Mouse (Mus musculus) cerebellum, adult 2 months (tissue): ENCODE data around the gene Gal. TPM values are rescaled to one million over a fixed set of nuclear protein-coding genes. Genes with fewer than 3 reads are reported as not detected.

Experiments
- DNase-seq, 2 experiments: peaks; one replicate each; pipeline ENCODE4 v3.0.0; 2021
- H3K27ac ChIP-seq: fragments of 200-500 bp; 2 replicates; pipeline ENCODE4 v1.5.1; 2012; ENCODE audit warnings: low read length, control low read depth, inconsistent platforms; ENCODE audit not compliant: insufficient read depth
- H3K27me3 ChIP-seq: fragments of 200-500 bp; 2 replicates; pipeline ENCODE4 v1.6.1; 2012; ENCODE audit warnings: inconsistent platforms, mild to moderate bottlenecking, low read length, moderate library complexity; ENCODE audit not compliant: control insufficient read depth, insufficient read depth
- H3K4me1 ChIP-seq: fragments of 200-500 bp; 2 replicates; pipeline ENCODE4 v1.6.1; 2011; ENCODE audit warnings: low read length; ENCODE audit not compliant: control insufficient read depth, insufficient read depth
- H3K4me3 ChIP-seq: fragments of 200-500 bp; replicated peaks from 2 replicates; pipeline ENCODE3; 2011; ENCODE audit warnings: mild to moderate bottlenecking, low read depth, low read length, control low read depth; ENCODE audit not compliant: insufficient read depth
- CTCF ChIP-seq: fragments of 200-500 bp; IDR thresholded peaks from 2 replicates; pipeline ENCODE4 v1.5.1; 2011; ENCODE audit warnings: low read depth, mild to moderate bottlenecking, control low read depth, low read length, moderate library complexity, borderline replicate concordance; ENCODE audit not compliant: insufficient read depth
- POLR2A ChIP-seq: fragments of 200-500 bp; IDR thresholded peaks from 2 replicates; pipeline ENCODE4 v1.6.1; 2011; ENCODE audit warnings: low read length, control low read depth, borderline replicate concordance; ENCODE audit not compliant: insufficient read depth
- WGBS: fragments of 180-500 bp; shearing (Covaris S2); methylation state at CpG from one replicate; pipeline ENCODE4 v1.1.7; 2018; 5-methylcytosine and 5-hydroxymethylcytosine counted together
- polyA plus RNA-seq: library from polyadenylated mRNA; depleted of rRNA; stranded (reverse); fragments of >200 nt; gene quantifications from 2 replicates; pipeline ENCODE4 v1.2.3, GENCODE M21; 2012

Gene Gal
- polyA plus RNA-seq, 1 experiment = 6.7 TPM

DNA sequence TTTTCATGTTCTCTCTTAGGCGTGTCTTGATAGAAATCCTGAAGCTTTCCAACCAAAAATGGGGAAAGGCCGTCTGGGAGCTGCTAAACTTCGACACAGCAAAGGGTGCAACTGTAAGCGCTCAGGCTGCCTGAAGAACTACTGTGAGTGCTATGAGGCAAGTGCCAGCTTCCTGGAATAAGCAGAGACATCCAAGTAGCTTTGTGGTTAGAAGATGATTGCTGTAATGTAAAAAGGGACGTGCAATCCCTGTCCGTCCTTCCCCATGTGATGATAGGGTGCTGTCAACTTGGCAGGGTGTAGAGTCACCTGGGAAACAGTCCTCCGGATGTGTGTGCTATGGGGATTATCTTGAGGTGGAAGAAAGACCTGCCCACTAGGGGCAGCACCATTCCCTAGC lies 10.3 kb downstream of the Gal start:
- H3K4me1 ChIP-seq = peaks cover 2% of the 10 kb centered on the region; the same call in 1 of the 2 replicates
- no peak for DNase-seq
- 86% methylated on average over 7 of the region's 7 CpGs for WGBS
- no peak overlapping the region for H3K27ac ChIP-seq
- TF ChIP-seq CTCF = no peak
- no peak for TF ChIP-seq POLR2A
- no peaks in the 10 kb centered on the region for H3K27me3 ChIP-seq
- no peak overlapping the region for H3K4me3 ChIP-seq

DNA sequence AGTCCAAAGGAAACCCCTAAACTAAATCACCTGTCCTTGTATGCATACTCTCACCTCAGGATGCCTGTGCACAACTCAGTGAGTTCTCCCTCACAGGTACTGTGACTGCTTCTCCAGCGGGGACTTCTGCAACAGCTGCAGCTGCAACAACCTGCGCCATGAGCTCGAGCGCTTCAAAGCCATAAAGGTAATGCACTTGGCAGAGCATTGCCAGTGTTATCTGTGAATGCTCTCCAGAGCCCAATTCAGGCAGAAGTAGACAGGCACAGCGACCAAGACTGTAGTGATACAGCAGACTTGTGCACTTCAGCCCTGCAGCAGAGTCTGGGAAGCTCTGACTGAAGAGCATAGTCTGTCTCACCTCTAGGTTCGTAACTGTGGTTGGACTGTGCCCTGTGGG lies 12.0 kb downstream of the Gal start:
- WGBS = 69% methylated on average over 6 of the region's 6 CpGs
- Histone ChIP-seq H3K4me3 (no peak overlapping the region), H3K4me1 (0 out of 2 replicates have a peak, but pooled peaks cover 2% of the 10 kb centered on the region), H3K27ac (no peak overlapping the region), H3K27me3 (no peaks in the 10 kb centered on the region)
- TF ChIP-seq POLR2A (no peak), CTCF (no peak)
- DNase-seq = no peak

DNA sequence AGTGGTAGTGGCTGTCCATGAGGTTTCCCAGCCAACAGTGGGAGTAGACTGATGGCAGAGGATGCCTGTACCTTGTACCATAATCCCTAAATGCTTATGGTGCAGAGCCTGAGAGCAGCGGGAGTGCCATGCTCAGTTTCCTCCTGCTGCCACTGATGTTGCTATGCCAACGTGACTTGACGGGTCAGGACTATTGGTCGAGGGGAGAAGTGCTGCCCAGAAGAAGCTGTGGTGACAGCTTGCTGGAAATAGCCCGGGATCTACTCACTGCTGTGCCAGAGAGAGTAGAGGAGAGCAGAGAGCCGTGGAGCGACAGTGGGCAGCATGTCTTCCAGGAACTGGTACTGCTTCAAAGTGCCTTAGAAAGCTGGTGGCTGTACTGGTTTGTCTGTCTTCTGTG lies 12.4 kb downstream of the Gal start:
- no peak for DNase-seq
- H3K4me1 ChIP-seq = 0 out of 2 replicates have a peak, but pooled peaks cover 2% of the 10 kb centered on the region
- no peaks in the 10 kb centered on the region for H3K27me3 ChIP-seq
- no peak for TF ChIP-seq POLR2A
- TF ChIP-seq CTCF = no peak
- WGBS = 8% methylated on average over 7 of the region's 7 CpGs
- no peak overlapping the region for H3K27ac ChIP-seq
- H3K4me3 ChIP-seq = no peak overlapping the region

DNA sequence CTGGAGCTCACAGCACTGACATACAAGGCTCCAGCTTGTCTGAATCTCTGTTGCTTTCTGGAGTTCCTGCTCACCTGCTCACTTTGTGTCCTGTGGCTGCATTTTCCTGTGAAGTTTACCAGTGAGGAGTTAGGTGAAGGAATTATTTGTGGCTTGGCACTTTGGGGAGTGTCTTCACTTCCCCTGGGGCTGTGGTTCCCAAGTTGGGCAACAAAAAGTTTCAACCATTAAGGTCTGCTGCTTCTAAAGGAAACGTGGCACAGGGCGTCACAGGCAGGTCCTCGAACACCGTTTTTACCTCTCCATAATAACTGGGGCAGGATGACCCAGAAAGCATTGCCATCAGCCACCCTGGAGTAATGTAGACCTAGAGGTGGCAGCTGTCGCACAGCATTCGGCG lies 12.8 kb downstream of the Gal start:
- no peak overlapping the region for H3K27ac ChIP-seq
- DNase-seq = no peak
- WGBS = 46% methylated on average over 7 of the region's 7 CpGs
- H3K27me3 ChIP-seq = no peaks in the 10 kb centered on the region
- H3K4me3 ChIP-seq = no peak overlapping the region
- TF ChIP-seq CTCF = no peak
- TF ChIP-seq POLR2A = no peak
- 0 out of 2 replicates have a peak, but pooled peaks cover 2% of the 10 kb centered on the region for H3K4me1 ChIP-seq

DNA sequence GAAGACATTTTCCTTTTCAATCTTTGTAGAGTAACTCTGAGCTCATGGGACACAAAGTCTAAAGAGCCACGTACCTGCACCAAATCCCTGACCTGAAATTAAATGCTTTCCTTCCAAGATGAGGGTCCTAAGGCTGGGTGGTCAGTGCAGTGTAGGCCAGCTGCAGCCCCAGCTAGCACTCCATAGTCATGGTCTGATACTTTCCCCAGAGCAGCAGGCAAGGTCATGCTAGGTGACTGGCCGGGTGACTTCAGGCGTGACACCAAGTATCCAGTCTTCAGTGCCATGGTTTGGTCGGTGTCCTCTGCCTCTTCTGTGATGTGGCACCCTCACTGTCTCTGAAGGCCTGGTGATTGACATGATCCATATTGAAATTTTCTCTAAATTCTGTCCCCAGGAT lies 14.3 kb downstream of the Gal start:
- TF ChIP-seq POLR2A (no peak), CTCF (no peak)
- H3K4me1 ChIP-seq = no peaks in the 10 kb centered on the region
- no peaks in the 10 kb centered on the region for H3K27me3 ChIP-seq
- 88% methylated on average over 4 of the region's 4 CpGs for whole genome bisulfite sequencing
- H3K27ac ChIP-seq = no peak overlapping the region
- no peak for DNase-seq
- no peak overlapping the region for H3K4me3 ChIP-seq

DNA sequence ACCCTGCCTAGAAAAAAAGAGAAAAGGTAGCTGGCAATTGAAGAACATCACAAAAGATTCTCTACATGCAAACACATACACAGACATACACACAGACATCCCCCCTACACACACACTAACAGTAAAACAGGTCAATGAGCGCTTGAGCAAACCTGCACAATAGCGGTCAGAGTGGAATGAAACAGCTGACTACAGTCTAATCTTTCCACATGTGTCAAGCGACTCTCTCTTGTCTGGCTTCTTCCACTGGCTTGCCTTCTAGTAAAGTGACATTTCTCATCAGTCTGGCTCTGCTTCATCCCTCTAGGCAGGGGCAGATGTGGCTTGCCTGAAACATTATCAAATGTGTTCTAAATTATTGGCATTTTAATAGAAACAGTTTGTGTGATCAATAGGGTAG lies 20.1 kb downstream of the Gal start:
- Histone ChIP-seq H3K4me3 (no peak overlapping the region), H3K4me1 (no peaks in the 10 kb centered on the region), H3K27ac (no peak overlapping the region), H3K27me3 (no peaks in the 10 kb centered on the region)
- TF ChIP-seq CTCF = no peak
- TF ChIP-seq POLR2A = no peak
- no peak for DNase-seq
- 83% methylated on average over 3 of the region's 3 CpGs for WGBS

DNA sequence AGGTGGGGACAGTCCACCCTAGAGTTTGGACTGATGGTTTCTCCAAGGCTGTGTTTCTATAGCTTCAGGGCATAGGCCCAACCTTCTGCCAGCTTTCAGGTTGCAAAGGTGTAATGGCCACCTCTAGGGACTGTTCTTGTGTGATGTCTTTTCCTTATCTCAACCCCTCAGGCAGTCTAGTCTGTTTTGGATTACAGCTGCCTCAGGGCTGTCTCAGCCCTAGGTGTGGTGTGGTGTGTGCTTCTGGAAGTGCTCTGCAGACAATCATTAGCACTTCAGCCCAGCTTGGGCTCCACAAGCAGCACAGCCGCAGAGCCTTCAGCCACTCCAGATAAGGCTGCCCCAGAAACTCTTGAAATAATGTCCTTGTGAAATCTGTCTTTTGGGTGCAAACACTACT lies 22.0 kb downstream of the Gal start:
- WGBS = 96% methylated on average over 1 of the region's 1 CpGs
- H3K4me1 ChIP-seq = no peaks in the 10 kb centered on the region
- no peak overlapping the region for H3K27ac ChIP-seq
- DNase-seq = no peak
- no peak overlapping the region for H3K4me3 ChIP-seq
- H3K27me3 ChIP-seq = no peaks in the 10 kb centered on the region
- TF ChIP-seq CTCF (no peak), POLR2A (no peak)

DNA sequence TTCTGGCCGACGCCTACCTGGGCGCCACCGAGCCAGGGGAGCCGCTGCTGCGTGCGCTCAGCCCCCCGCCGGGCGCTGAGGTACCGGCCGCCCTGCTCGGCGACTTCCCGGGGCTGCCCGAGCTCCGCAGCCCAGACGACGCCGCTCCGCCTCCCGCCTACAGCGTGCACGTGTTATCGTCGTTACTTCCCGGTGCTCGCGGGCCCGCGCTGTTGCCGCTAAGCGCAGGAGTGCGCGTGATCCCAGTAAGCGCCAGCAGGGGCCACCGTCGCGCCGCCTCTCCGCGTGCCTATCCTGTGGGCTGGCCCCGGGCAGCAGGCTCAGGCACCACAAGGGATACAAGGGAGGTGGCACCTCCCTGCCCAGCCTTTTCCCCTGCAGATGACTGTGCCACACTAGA lies 25.3 kb downstream of the Gal start:
- TF ChIP-seq POLR2A (no peak), CTCF (peak; percentile 54)
- Histone ChIP-seq H3K27ac (no peak overlapping the region), H3K4me1 (no peaks in the 10 kb centered on the region), H3K27me3 (no peaks in the 10 kb centered on the region), H3K4me3 (peak overlapping the region; percentile 16)
- under 1% methylated on average over 43 of the region's 43 CpGs for WGBS
- peak; percentile 53 to 64 for DNase-seq
